Mouse (Mus musculus) effector memory CD4-positive, alpha-beta T cell, adult 5 months (primary cell): ENCODE results near the gene Il23r. TPM values are rescaled to one million over a fixed set of nuclear protein-coding genes. Genes with fewer than 3 reads are reported as not detected.

Experiments
- polyA plus RNA-seq: library from polyadenylated mRNA; unstranded; fragments of 100-300 nt; shearing (Covaris generic); gene quantifications from one replicate; pipeline ENCODE4 v1.2.1, GENCODE M21; 2017

Il23r gene
- 0.20 TPM for polyA plus RNA-seq

DNA sequence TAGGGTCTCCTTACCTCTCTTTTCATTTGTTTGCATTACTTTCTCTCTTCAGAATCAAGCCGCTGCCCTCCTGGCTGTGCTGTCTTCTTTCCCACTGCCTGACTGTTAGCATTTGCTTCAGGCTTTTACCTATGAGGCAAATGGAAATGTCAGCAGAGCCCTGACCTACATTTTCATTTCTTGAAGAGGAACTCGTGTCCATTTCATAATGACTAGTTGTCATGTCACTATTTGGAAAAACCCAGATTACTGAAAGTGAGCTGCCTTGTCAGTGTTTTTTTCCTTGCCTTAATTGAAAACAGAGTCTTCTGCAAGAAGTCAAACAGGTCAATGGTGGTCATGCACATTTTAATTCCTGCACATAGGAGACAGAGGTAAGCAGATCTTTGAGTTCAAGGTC is at the start of gene Il23r:
Gene Il23r, minus strand, starts transcription at position 101 of the 400 bp plus-strand sequence.

DNA sequence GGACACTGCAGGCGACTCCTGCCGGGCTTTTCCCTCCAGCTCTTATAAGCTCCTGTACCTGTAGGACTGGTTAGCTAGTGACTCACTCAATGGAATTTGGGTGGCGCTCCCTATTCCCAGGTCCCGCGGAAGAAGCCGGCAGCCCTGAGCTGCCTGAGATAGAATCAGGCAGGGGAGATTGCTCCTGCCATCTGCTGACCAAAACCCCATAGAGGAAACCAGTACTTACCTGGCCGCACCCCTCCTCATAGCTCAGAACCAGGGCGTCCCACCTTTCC is 44.1 kb upstream of the Il23r start, which contains the start of gene Tacstd2:
Gene Tacstd2, minus strand, starts transcription at position 20 of the 278 bp plus-strand sequence.

DNA sequence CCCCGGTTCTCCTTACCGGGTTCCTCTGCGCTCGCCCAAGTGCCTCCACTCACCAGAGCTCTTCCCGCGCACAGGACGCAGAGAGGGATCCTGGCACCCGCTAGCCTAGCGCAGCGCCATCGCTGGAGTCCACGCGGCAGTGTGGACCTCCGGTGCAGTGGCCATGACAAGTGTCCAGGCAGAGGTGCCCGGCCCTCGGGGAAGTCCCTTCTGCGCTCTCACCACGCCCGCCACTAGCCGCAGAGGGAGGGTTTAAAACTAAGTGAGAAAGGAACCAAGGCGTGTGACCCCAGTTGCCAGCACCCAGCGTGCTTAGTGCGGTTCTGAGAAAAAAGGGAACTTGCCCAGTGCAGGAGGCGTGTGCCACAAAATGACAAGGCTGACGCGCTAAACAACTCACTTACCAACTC is 115.7 kb downstream of the Il23r start, which contains the start of gene Il12rb2:
Gene Il12rb2, minus strand, starts transcription at position 207 of the 410 bp plus-strand sequence.

Other genes with a start within 250 kb of the Il23r start
- gene Il12rb2, start 115.7 kb downstream of the Il23r start, polyA plus RNA-seq: 59.5 TPM
- gene Tacstd2, start 43.9 kb upstream of the Il23r start, polyA plus RNA-seq: not detected